Mouse (Mus musculus) spleen, adult 2 months (tissue): ENCODE measurements around the gene Dusp23.

Source experiments
- CTCF ChIP-seq: fragments of 200-500 bp; IDR thresholded peaks from 2 replicates; pipeline ENCODE4 v1.5.1; 2011; ENCODE audit warnings: mild to moderate bottlenecking, inconsistent platforms; ENCODE audit not compliant: insufficient read depth, insufficient read length, insufficient replicate concordance; ENCODE audit errors: extremely low read depth
- POLR2A ChIP-seq: fragments of 200-500 bp; IDR thresholded peaks from 2 replicates; pipeline ENCODE4 v1.6.1; 2011; ENCODE audit warnings: low read depth, low read length, inconsistent platforms

DNA sequence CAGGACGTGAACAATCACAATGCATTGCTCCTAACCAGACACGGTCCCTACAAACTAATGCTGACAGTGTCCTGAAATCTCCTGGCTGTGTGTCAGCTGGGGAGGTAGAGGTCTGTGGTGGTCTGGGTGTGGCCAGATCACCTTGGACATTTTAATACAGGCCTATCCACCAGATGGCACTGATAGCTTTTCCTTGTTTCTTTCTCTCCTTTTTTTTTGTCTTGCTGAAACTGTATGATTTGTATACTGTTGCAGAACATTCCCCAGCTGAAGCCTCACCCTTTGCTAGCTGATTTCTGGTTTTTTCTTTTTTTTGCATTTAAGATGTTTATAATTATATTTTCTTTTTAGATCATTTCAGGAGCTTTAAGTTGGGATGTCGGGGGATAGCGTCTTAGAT is 5.0 kb upstream of the Dusp23 start:
- TF ChIP-seq CTCF (no peak), POLR2A (no peak)
